Mouse (Mus musculus): Measurements from ENCODE around the gene Stoml1. TPM values are rescaled to one million over a fixed set of nuclear protein-coding genes. Genes with fewer than 3 reads are reported as not detected.
A peak's percentile ranks its signal among the peaks of the same experiment; 100 is the strongest.

Stoml1 gene
- total RNA-seq, 2 experiments from 2014 or later = 14.6 to 22.4 TPM

DNA sequence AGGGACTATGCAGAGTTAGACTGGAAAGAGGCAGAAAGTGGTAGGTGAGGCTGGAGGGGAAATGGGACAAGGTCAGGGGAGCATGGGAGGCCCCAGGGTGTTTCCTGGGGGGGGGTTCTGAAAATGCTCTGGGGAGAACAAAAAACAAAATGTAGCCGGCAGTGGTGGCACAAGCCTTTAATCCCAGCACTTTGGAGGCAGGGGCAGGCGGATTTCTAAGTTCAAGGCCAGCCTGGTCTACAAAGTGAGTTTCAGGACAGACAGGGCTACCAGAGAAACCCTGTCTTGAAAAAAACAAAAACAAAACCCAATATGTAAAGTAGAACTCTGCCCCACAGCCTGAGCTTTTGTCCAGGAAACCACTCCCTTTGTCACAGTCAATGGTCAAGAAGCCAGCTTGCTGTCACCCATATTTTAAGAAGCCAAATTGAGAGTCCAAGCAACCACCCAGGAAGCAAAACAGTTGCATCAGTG lies 19.1 kb downstream of the Stoml1 start:
- DNase-seq = no peak

- no peak for DNase-seq
Measured at GRCm38 (mm10) chr9:58272855-58273254, 19.9 kb downstream of the Stoml1 start.

DNA sequence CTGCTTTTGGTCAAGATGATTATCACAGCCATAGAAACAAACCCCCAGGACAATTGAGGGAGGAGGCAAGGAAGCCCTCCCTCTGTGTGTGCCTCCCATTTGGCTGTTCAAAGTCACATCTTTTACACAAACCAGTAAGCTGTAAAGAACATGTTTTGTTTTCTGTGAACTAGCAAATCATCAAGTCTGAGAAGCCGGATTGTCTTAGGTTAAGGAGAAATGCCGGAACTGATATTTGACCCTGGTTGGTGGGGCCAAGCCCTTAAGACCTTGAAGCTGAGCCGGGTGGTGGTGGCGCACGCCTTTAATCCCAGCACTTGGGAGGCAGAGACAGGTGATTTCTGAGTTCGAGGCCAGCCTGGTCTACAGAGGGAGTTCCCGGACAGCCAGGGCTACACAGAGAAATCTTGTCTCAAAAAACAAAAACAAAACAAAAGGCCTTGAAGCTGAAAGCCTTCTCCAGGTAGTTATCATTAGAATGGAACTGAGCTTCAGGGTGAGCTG lies 21.2 kb downstream of the Stoml1 start:
- no peak for DNase-seq

DNA sequence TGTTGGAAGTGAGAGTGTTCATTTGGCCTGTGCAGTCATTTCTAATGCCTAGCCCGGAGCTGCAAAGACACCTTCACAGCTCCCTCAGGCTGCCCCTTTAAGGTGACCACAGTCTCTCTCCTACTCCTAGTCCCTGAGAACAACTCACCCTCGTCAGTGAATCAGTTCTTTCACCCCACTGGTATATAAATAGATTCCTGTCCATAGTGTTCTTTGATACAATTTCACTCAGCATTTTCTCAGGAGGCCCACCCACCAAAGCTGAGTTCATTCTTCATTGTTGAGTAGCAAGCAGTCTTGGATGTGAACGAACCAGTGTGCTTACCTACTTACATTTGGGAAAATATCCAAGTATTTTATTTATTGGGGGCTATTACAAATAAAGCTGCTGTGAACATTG lies 21.7 kb downstream of the Stoml1 start:
- DNase-seq = no peak

- DNase-seq = peak; percentile 72
Measured at GRCm38 (mm10) chr9:58275115-58275774, 22.3 kb downstream of the Stoml1 start.

GRCm38 (mm10) chr9:58275797-58276196 lies 22.8 kb downstream of the Stoml1 start:
- DNase-seq = no peak

DNA sequence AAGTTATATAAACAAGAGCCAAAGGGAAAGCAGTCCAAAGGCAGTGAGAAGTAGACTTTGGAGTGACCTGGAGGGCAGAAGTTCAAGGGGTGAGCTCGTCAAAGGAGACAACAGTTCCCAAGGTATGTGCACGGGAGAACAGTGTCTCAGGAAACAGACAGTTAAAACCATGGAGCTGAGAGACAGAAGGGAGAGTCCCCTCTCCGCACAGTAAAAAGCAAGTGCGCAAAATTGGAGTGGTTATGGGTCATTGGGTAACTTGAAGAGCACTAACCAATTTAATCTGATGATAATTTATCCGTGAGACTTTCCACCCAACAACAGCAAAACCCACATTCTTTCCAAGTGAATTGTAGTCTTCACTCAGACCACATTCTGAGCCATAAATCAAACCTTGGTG lies 23.4 kb downstream of the Stoml1 start:
- DNase-seq = no peak

DNA sequence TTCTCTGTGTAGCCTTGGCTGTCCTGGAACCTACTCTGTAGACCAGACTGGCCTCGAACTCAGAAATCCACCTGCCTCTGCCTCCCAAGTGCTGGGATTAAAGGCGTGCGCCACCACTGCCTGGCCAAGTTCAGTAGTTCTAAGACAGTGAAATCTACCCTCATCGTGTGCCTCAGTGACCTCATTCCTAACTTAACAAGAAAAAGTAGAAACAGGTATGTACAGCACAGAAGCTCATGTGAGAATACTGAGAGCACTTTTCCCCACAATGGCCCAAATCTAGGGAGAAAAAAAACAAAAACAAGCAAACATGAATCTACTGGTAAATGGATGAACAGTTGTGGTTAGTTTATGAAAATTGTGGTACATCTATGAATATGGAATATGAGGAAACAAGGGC lies 25.3 kb downstream of the Stoml1 start:
- no peak for DNase-seq

GRCm38 (mm10) chr9:58278821-58279723 lies 26.1 kb downstream of the Stoml1 start:
- DNase-seq = no peak

GRCm38 (mm10) chr9:58279780-58280179 lies 26.8 kb downstream of the Stoml1 start:
- DNase-seq = no peak

- DNase-seq = peak; percentile 70
Measured at GRCm38 (mm10) chr9:58280259-58281109, 27.5 kb downstream of the Stoml1 start.

DNA sequence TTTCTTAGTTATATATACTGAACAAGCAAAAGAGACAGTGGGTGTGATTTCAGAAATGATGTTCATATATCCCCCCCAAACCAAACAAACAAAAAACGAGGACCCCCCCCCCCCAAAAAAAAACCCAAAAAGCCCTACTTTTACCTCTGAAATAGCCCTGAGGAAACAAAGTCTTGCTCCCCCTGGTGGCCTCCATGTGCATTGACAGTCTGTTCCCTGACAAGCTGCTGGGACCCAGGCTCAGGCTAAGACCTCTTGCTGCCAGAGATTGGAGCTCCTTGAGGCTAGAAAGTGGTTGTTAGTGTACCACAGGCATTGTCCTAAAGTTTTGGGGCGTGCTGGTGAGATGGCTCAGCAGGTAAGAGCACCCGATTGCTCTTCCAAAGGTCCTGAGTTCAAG lies 28.6 kb downstream of the Stoml1 start:
- DNase-seq = peak; percentile 58

DNA sequence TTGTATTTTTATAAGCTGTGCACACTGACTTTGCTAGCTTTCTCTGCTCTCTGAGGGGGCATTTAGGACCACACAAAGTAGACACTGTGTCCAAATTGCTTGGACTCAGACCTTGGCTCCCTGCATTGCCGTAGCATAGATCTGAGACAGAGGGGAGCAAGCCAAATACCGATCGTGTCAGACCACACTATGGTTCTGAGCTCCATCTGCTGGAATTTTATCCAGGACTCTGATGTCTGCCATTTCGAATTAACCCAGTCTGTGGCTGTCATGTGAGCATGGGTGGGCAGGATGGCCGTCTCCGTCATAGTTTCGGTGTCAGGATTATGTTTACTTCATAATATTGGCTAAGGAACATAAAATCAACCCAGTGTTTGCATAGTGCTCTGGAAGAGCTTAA lies 30.5 kb downstream of the Stoml1 start:
- no peak for DNase-seq

DNA sequence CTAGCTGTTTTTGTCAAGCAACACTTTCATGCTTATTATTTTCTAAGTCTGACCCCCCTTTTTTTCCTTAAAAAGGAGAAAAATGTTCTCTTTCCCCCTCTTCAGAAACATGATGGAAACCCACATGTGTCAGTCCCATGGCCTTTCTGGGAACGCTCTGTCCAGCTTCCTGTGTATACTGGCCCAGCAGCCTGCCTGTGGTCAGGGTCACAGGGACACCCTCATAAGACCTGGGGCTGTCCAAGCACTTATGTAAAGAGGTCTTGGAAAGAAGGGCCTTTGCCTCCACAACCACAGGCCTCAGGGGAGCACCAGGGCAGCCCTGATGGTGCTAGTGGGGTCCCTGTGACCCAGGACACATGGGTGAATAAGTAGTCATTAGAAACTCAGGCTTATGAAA lies 36.1 kb downstream of the Stoml1 start:
- no peak for DNase-seq

DNA sequence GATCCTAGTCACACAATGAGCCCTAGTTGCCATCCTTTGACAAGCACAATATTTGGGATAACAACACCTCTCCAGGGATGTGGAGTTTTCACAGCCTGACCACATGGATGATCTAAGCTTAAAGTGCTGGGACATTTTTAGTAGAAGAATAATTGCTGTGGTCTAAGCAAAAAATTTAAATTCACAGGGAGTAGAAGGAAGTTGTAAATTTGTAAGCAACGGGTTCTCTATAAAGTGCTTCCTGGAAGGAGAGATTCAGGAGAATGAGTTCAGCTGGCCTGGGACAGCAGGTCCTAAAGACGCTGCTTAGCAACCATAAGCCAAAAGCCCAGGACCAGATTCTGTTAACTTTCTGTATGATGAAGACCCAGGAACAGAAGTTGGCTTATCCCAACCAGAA lies 36.9 kb downstream of the Stoml1 start:
- DNase-seq = no peak

GRCm38 (mm10) chr9:58294527-58294926 lies 41.6 kb downstream of the Stoml1 start:
- DNase-seq = no peak

DNA sequence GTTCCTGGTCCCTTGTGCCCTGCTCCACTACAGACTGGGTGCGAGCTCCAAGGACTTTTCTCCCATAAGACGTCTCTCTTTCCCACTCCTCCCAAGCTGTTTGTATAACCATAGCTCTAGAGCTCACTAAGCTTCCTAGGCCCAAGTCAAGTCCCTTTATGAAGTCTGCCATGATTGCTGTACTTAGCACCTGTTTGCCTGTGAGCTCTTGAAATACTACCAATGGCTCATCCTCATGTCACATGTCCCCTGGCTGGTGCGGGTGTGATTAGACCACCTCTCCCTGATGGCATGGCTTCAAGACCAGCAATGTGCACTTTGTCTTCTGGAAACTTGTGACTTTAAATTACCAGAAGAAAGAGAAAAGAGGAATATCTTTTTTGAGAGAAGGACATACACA lies 42.4 kb downstream of the Stoml1 start:
- no peak for DNase-seq

GRCm38 (mm10) chr9:58295766-58296361 lies 42.9 kb downstream of the Stoml1 start:
- DNase-seq = no peak

DNA sequence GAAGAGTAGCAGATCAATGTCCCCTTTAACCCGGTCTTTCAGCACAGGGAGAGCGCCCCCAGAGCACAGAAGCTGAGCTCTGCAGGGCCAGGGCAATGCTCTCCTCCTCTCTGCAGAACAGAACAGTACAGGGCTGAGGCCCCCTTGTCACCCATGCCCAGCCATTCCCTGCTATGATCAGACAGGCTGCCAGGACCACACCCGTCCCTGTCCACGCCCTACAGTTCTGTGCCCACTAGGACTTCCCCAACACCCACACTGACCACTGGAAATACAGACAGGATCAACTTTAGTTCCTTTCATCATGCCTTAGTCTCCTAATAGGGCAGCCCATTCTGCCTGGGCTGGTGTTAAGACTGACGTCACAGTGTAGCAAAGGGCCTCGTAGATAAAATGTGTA lies 44.1 kb downstream of the Stoml1 start:
- DNase-seq = no peak

DNA sequence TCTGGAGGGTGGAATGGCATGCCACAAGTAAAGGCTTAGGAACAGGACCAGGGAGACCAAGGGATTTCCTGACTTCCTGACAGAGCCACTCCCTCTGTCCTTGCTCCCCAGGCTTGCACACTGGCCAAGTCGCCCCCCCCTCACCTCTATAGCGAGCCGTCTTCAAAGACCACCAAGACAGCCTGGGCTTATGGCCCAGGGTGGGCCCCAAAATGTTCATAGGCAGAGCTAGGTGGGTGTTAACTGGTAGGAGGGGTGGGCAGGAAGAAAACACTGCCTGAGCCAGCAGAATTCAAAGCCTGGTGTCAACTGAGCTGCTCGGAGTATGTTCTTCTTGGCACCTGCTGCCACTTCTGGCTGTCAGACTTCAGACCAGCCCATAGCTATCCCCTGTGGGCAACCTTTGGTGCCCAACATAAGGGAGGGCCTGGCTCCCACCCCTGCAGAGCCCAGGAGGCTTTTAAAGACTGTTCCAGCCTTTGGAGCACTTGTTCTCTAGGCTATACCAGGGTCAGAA lies 45.1 kb downstream of the Stoml1 start:
- DNase-seq = no peak

DNA sequence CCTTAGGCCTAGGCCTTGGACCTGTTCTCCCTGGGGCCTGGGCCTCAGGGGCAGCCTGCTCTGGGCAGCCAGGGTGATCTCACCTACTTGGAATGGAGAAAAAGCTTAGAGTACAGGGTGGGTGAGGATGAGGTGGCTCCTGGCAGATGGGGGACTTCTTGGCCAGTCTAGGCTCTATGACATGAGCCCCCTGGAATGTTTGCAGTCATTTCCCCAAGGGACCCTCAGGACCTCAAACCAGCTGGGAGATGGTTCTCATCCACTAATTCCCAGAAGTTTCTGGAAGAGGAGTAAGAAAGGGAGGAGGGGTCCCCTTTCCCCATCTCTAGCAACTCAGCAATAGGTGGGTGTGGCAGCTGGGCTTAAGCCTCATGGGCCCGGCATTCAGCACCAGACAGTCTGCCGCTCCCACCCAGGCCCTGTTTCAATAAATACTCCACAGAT lies 46.4 kb downstream of the Stoml1 start:
- no peak for DNase-seq

DNA sequence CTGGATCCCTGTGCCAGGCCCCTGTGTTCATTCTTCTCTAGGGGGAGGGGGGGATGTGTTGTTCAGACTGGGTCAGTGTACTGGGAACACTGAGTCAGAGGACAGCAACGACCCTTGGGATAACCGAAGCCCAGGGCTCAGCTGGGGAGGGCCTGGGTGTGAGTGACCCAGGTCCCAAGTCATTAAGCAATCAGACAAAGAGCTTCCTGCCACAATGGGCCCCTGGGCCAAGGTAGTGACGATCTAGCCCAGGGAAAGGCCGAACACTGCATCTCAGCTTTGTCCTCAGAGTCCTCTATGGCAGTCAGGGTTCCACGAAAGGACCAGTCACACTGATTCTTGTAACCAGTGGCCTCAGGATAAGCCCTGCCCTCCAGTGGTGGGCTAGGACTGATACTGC lies 50.2 kb downstream of the Stoml1 start:
- DNase-seq = no peak
